8 mouse cellular contexts compared by ENCODE assay signal in the genomic region with DNA sequence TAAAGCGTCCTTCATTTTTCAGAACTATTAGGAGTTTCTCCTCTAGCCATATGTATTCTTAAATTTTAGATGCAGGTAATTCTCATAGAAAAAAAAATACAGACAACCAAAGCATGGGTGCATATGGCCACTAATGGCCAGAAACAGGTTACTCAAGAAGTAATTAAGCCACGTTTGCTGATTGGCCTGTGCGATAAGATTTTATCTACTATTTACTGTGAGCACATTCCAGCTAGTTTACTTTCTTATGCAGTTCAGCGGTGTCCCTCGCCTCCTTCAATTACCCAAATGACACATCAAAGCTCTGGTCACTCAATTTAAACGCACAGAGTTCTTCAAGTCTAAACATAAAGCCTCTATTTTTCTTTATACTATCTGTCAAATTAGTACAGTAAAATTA. TPM values are rescaled to one million over a fixed set of nuclear protein-coding genes. Genes with fewer than 3 reads are reported as not detected.
DNase-seq lines count a peak whose midpoint lies in the region; ATAC-seq and TF ChIP-seq lines count a peak whose summit lies in the region.

No protein-coding gene starts in this region.

- H3K4me1 ChIP-seq in forebrain, embryonic 15.5 days = peaks cover 11% of the 10 kb centered on the region
- H3K4me1 ChIP-seq in liver, embryonic 13.5 days (replicated peaks) = peaks cover 24% of the 10 kb centered on the region

- H3K27ac ChIP-seq in gastrocnemius, adult 2 months = peak overlapping the region; percentile 99
- no peak overlapping the region for H3K27ac ChIP-seq in forebrain, embryonic 15.5 days (replicated peaks)
- no peak overlapping the region for H3K27ac ChIP-seq in liver, embryonic 13.5 days

- intact Hi-C loops in gastrocnemius, adult 2 months (cut with DNase I) = no loop called here

- no peaks in the 10 kb centered on the region for H3K36me3 ChIP-seq in forebrain, embryonic 15.5 days
- H3K36me3 ChIP-seq in liver, embryonic 13.5 days = no peaks in the 10 kb centered on the region; the same call in 1 of the 2 replicates

- peak overlapping the region; percentile 77 for H3K9ac ChIP-seq in forebrain, embryonic 15.5 days (replicated peaks)
- peak overlapping the region; percentile 86; the same call in 1 of the 2 replicates for H3K9ac ChIP-seq in liver, embryonic 13.5 days

- peak overlapping the region; percentile 96 for H3K4me2 ChIP-seq in forebrain, embryonic 15.5 days (replicated peaks)
- peak overlapping the region; percentile 97 for H3K4me2 ChIP-seq in liver, embryonic 13.5 days

- no peak for TF ChIP-seq CTCF in gastrocnemius, adult 2 months (IDR thresholded peaks at IDR 0.05)

- no peaks in the 10 kb centered on the region for H3K27me3 ChIP-seq in forebrain, embryonic 15.5 days
- H3K27me3 ChIP-seq in liver, embryonic 13.5 days = no peaks in the 10 kb centered on the region

- no peak for ATAC-seq in forebrain, embryonic 15.5 days (replicated peaks)
- no peak for ATAC-seq in liver, embryonic 13.5 days (ENCODE audit: low read depth)

- WGBS in forebrain, embryonic 15.5 days = 22% methylated on average over 6 of the region's 6 CpGs
- WGBS in liver, embryonic 13.5 days (ENCODE audit: insufficient replicate concordance) = 23% methylated on average over 6 of the region's 6 CpGs

- no peaks in the 10 kb centered on the region for H3K9me3 ChIP-seq in forebrain, embryonic 15.5 days
- no peaks in the 10 kb centered on the region for H3K9me3 ChIP-seq in liver, embryonic 13.5 days (replicated peaks)

- H3K4me3 ChIP-seq in gastrocnemius, adult 2 months = peak overlapping the region; percentile 96
- H3K4me3 ChIP-seq in forebrain, embryonic 15.5 days = peak overlapping the region; percentile 84
- peak overlapping the region; percentile 82 for H3K4me3 ChIP-seq in liver, embryonic 13.5 days (replicated peaks)

- DNase-seq in gastrocnemius, adult 2 months = no peak
- DNase-seq in gastrocnemius, postnatal 10 days = no peak
- DNase-seq in 416B (ENCODE audit: low read depth) = peak; percentile 42
- no peak for DNase-seq in liver, embryonic 13.5 days
- no peak for DNase-seq in spleen, adult 18-20 months
- DNase-seq in cerebellum, adult 9-11 months = no peak
- no peak for DNase-seq in right cerebral cortex, adult 18-20 months

RNA-seq across cellular contexts. Expression of a gene that starts 1.0 kb away (rescaled TPM):
- total RNA-seq in gastrocnemius, adult 2 months (2021) = 10 to 100 TPM; 30.4 to 36.1 TPM
- 10 to 100 TPM; 22.0 to 22.6 TPM for total RNA-seq in gastrocnemius, postnatal 10 days (2021)
- 7.5 and 8.6 TPM in 2 replicates for polyA plus RNA-seq in forebrain, embryonic 15.5 days (2015; fragmentation: Nextera tagmentation; extraction: Ambion mirVana)
- polyA plus RNA-seq in liver, embryonic 13.5 days (2015; fragmentation: Nextera tagmentation; extraction: Ambion mirVana) = 5.4 and 6.0 TPM in 2 replicates

RNA-seq across cellular contexts. Expression of a gene that starts 56.6 kb away (rescaled TPM):
- under 1 TPM in 1 of 2 experiments, not detected in 1; 0.08 TPM for total RNA-seq in gastrocnemius, adult 2 months (2021)
- under 1 TPM; 0.34 to 0.61 TPM for total RNA-seq in gastrocnemius, postnatal 10 days (2021)
- polyA plus RNA-seq in forebrain, embryonic 15.5 days (2015; fragmentation: Nextera tagmentation; extraction: Ambion mirVana) = 47.8 and 50.8 TPM in 2 replicates
- 0.05 and 0.30 TPM in 2 replicates for polyA plus RNA-seq in liver, embryonic 13.5 days (2015; fragmentation: Nextera tagmentation; extraction: Ambion mirVana)
